Mouse (Mus musculus) brain, embryonic 18.5 days (tissue): ENCODE results near the gene Acvr2a.

ENCODE experiments used
- DNase-seq: peaks from one replicate; pipeline ENCODE4 v3.0.0-alpha.2; 2012; ENCODE audit warnings: low read depth, low spot score

Acvr2a gene

DNA sequence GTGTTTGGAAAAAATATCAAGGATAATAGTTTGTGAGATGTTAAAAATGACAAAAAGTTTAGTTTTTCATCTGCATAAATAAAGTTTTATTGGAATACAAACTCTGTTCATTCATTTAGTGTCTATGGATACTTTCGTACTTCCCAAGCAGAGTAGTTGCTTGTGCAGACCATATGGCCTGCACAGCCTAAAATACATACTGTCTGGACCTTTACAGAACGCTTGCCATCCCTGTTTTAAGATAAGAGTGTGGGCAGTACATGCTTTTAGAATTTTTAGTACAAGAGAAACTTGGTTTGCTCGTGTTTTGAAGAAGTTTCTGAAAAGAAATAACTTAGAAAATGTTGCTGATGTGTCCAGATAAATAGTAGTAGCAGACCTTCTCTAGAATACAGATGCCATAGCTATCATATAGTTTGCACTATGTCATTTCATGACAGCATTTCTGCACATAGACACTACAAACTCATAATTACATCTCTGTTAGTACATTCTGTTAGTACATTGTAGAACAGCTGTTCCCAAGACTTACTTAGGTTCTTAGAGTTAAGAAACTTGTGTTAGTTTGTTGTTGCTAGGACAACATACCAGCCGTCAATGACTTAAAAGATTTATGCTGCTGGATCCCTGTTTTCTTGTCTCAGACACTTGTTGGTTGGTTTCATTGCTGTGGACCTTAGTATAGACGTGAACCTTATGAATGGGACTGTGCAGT is 54.4 kb downstream of the Acvr2a start:
- DNase-seq: no peak

- peak; percentile 64 for DNase-seq
These were observed 72.0 kb downstream of the Acvr2a start for GRCm38 (mm10) chr2:48885945-48886344.

- no peak for DNase-seq
These were observed 81.3 kb downstream of the Acvr2a start for GRCm38 (mm10) chr2:48895186-48895585.

DNA sequence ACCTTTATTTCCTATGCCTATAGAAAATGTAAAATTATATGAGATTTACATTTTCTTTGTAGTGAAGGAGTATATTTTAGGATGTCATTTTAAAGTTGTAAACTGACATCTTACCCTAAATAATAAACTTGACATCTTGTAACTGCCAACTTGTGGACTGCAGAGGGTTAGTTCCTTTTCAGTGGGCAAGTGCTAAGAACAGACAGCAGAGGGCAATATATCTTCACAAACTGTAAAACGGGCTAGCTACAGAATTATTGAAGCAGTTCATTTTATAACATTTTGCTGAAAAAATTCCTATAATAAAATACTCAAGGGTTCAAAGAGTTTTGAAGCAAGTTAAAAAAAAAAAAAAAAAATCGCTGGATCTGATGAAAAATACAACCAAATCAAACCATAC is 95.0 kb downstream of the Acvr2a start:
- no peak for DNase-seq

- no peak for DNase-seq
These were observed 100.3 kb downstream of the Acvr2a start for GRCm38 (mm10) chr2:48914185-48914584.

GRCm38 (mm10) chr2:48915832-48916231 is 101.9 kb downstream of the Acvr2a start:
- DNase-seq: no peak

- DNase-seq: no peak
These were observed 121.1 kb downstream of the Acvr2a start for GRCm38 (mm10) chr2:48935058-48935457.

DNA sequence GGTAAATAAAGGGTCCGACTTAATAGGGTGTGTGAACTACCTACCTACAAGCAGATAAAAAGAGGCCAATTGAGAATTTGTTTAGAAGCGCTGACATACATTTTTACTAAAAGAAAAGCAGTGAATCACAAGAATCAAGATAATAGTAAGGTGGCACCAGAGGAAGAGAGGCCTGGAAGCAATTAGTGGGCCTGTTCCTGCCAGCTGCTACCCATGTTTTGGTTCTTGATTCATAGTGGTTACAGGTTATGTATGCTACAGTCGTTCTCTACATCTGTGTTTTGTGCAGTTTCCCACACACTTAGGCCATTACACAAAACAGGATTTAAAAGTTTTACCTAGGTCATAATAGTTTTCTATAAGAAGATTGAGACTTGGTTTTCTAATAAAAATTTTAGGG is 133.9 kb downstream of the Acvr2a start:
- DNase-seq: no peak

- DNase-seq: peak; percentile 100
These were observed 135.1 kb downstream of the Acvr2a start, which contains the start of gene Mbd5 for GRCm38 (mm10) chr2:48948841-48949584. Gene Mbd5, plus strand, starts transcription at chr2:48949508.

DNA sequence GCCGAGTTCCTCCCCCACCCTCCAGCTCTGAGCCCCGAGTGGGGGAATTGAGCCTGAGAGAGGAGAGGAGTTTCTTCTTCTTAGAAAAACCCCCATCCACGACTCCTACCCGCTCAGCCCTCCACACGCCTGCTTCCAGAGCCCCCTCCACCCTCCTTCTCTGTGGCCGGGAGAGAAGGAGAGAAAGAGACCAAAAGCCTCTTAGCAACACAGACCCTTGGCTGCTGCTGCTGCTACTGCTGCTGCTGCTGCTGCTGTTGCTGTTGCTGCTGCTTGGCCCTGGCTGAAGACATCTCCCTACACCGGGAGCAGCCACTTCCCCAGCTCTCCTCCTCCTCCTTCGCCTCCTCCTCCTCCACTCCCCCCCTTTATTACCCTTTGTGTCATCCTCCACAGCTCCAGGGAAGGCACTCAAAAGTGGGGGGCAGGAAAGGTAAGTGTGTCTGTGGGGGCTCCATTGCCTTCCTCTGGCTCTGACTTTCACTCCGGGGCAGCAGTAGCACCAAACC is 135.9 kb downstream of the Acvr2a start:
- DNase-seq: no peak

DNA sequence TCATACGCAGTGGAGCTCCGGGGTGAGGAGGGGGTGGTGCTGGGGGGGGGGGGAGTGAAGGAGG is 136.2 kb downstream of the Acvr2a start, which contains the start of gene Orc4:
Orc4 (minus strand) TSS at position 26 of the 64 bp plus-strand sequence.
- no peak for DNase-seq

DNA sequence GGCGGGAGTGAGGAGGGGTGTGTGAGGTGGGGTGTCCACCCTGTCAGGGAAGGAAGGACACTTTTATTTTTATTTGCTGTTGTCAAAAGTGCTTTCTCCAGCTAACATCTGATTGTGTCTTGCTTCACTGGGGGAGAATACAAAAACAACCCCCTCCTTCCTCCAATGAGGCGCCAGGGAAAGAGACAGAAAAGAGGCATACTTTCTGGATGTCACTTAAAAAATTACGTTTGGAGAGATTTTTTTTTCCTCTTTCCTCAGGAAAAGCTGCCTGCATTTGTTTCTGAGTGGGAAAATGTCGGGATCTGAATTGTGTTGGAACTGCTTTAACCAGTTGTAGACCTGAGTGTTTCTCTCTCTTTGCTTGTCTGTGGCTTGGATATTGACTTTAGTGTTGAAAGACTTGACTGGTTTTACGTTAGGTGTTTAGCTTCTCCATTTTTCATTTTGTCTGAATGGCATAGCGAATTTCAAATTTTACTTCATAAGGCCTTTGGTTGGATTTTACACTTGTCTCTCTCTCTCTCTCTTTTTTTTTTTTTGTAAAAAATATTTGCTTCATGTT is 136.5 kb downstream of the Acvr2a start:
- peak; percentile 1 for DNase-seq
